Mouse (Mus musculus): ENCODE measurements around the gene Mdc1. TPM values are rescaled to one million over a fixed set of nuclear protein-coding genes. Genes with fewer than 3 reads are reported as not detected.

The Mdc1 gene
- polyA plus RNA-seq, 1 experiment: 3.2 TPM

DNA sequence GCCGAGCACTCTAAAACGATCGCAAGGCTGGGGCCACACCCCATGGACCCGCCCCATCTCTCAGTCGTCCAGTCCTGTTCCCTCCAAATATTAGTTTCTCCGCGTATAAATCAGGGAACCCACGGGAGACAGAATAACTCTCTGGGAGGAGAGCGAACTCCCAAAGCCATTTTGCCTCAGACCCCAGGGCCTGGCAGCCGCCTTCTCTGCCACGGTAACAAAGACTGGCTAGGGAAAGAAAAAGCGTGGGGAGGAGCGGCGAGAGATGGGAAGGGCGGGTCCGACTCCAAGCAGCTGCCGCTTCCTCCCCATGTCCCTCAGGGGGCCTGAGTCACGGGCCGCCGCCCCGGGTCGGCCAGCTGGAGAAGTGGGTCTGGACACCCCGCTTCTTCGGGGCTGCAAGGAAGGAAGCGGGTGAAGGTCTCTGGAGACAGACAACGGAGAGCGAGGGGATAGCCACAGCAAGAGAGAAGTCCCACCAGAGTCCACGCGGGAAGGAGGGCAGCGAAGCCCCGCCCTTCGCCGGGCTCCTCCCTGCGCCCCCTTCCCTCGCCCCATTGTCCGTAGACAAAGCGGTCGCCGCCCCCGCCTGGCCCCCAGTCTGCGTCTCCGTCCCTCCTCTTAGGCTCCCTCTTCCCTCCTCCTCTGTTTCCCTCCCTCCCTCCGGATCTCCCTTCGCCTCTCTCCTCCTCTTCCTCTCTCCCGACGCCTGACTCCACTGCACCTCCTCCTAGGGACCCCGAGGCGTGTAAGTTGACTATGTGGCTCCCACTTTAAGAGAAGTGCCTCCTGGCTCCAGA, 24.4 kb downstream of the Mdc1 start, which contains the start of gene Ppp1r18:
Ppp1r18 (plus strand) TSS at position 113 of the 800 bp plus-strand sequence.
- Histone ChIP-seq H3K36me3 (ENCODE audit: control insufficient read depth, insufficient read depth, low read length) (no peaks in the 10 kb centered on the region), H3K4me3 (ENCODE audit: low read depth, low read length) (peak within 1 kb of the TSS; percentile 74), H3K27me3 (ENCODE audit: control insufficient read depth, insufficient read depth, low read length) (no peaks in the 10 kb centered on the region), H3K27ac (ENCODE audit: insufficient read depth, low read depth, low read length) (peak within 1 kb of the TSS; percentile 90), H3K4me1 (ENCODE audit: control insufficient read depth, insufficient read depth, insufficient read length, low read length) (peaks cover 18% of the 10 kb centered on the region)
- 1% methylated on average over 48 of the region's 48 CpGs for WGBS
- no peak for TF ChIP-seq CTCF (IDR thresholded peaks at IDR 0.05; ENCODE audit: extremely low read depth, insufficient read length, insufficient replicate concordance, low read depth, low read length)
- TF ChIP-seq POLR2A (IDR thresholded peaks at IDR 0.05; ENCODE audit: low read depth, low read length): peak; percentile 49; the same call in 1 of the 2 replicates

DNA sequence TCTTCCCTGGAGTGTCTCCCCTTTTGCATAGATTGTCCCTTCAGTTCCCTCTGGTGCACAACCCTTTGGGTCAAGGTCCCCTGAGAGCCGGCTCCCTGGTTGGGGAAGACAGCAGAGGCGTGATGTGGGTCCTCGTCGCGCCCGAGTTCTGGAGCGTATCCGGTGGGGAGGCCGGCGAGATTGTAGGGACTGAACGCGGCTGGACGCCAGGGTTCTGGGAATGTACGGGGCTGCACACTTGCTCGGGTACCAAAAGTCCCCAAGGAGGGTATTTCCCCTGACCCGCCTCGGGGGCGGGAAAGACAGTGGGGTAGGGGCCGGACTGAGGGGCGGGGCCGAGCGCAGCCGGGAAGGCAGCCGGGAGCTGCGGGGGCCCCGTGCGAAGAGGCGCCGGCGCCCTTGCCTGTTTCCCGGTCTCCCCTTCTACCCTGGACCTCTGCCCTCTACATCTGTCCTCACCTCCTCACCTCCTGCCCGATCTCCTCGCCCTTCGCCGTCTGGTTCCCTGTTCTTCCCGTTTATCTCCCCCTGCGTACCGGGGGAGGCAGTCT, 25.0 kb downstream of the Mdc1 start:
- Histone ChIP-seq H3K27me3 (ENCODE audit: control insufficient read depth, insufficient read depth, low read length) (no peaks in the 10 kb centered on the region), H3K27ac (ENCODE audit: insufficient read depth, low read depth, low read length) (peak overlapping the region; percentile 90), H3K4me1 (ENCODE audit: control insufficient read depth, insufficient read depth, insufficient read length, low read length) (peaks cover 16% of the 10 kb centered on the region), H3K36me3 (ENCODE audit: control insufficient read depth, insufficient read depth, low read length) (no peaks in the 10 kb centered on the region), H3K4me3 (ENCODE audit: low read depth, low read length) (peak overlapping the region; percentile 74)
- TF ChIP-seq CTCF (IDR thresholded peaks at IDR 0.05; ENCODE audit: extremely low read depth, insufficient read length, insufficient replicate concordance, low read depth, low read length): no peak
- TF ChIP-seq POLR2A (IDR thresholded peaks at IDR 0.05; ENCODE audit: low read depth, low read length): no peak
- 2% methylated on average over 36 of the region's 38 CpGs for WGBS

GRCm38 (mm10) chr17:35866911-35867890, 25.9 kb downstream of the Mdc1 start:
- WGBS: 12% methylated on average over 26 of the region's 26 CpGs
- Histone ChIP-seq H3K27me3 (ENCODE audit: control insufficient read depth, insufficient read depth, low read length) (no peaks in the 10 kb centered on the region), H3K4me1 (ENCODE audit: control insufficient read depth, insufficient read depth, insufficient read length, low read length) (peaks cover 16% of the 10 kb centered on the region), H3K36me3 (ENCODE audit: control insufficient read depth, insufficient read depth, low read length) (no peaks in the 10 kb centered on the region), H3K27ac (ENCODE audit: insufficient read depth, low read depth, low read length) (peak overlapping the region; percentile 90), H3K4me3 (ENCODE audit: low read depth, low read length) (peak overlapping the region; percentile 74)
- TF ChIP-seq POLR2A (IDR thresholded peaks at IDR 0.05; ENCODE audit: low read depth, low read length) (no peak; the same call in 1 of the 2 replicates), CTCF (IDR thresholded peaks at IDR 0.05; ENCODE audit: extremely low read depth, insufficient read length, insufficient replicate concordance, low read depth, low read length) (peak; percentile 45; the same call in 1 of the 2 replicates)

- Histone ChIP-seq H3K27me3 (ENCODE audit: control insufficient read depth, insufficient read depth, low read length) (no peaks in the 10 kb centered on the region), H3K4me3 (ENCODE audit: low read depth, low read length) (peak overlapping the region; percentile 74), H3K4me1 (ENCODE audit: control insufficient read depth, insufficient read depth, insufficient read length, low read length) (peaks cover 16% of the 10 kb centered on the region), H3K27ac (ENCODE audit: insufficient read depth, low read depth, low read length) (peak overlapping the region; percentile 90), H3K36me3 (ENCODE audit: control insufficient read depth, insufficient read depth, low read length) (no peaks in the 10 kb centered on the region)
- TF ChIP-seq CTCF (IDR thresholded peaks at IDR 0.05; ENCODE audit: extremely low read depth, insufficient read length, insufficient replicate concordance, low read depth, low read length) (no peak), POLR2A (IDR thresholded peaks at IDR 0.05; ENCODE audit: low read depth, low read length) (peak; percentile 19; the same call in 1 of the 2 replicates)
- 55% methylated on average over 17 of the region's 17 CpGs for WGBS
These were observed 27.0 kb downstream of the Mdc1 start for GRCm38 (mm10) chr17:35868165-35868820.

- Histone ChIP-seq H3K27ac (ENCODE audit: insufficient read depth, low read depth, low read length) (peak overlapping the region; percentile 80), H3K4me3 (ENCODE audit: low read depth, low read length) (peak overlapping the region; percentile 74), H3K4me1 (ENCODE audit: control insufficient read depth, insufficient read depth, insufficient read length, low read length) (peaks cover 16% of the 10 kb centered on the region), H3K27me3 (ENCODE audit: control insufficient read depth, insufficient read depth, low read length) (no peaks in the 10 kb centered on the region), H3K36me3 (ENCODE audit: control insufficient read depth, insufficient read depth, low read length) (no peaks in the 10 kb centered on the region)
- WGBS: 20% methylated on average over 7 of the region's 7 CpGs
- TF ChIP-seq POLR2A (IDR thresholded peaks at IDR 0.05; ENCODE audit: low read depth, low read length): no peak
- no peak for TF ChIP-seq CTCF (IDR thresholded peaks at IDR 0.05; ENCODE audit: extremely low read depth, insufficient read length, insufficient replicate concordance, low read depth, low read length)
These were observed 27.6 kb downstream of the Mdc1 start for GRCm38 (mm10) chr17:35868961-35869345.

DNA sequence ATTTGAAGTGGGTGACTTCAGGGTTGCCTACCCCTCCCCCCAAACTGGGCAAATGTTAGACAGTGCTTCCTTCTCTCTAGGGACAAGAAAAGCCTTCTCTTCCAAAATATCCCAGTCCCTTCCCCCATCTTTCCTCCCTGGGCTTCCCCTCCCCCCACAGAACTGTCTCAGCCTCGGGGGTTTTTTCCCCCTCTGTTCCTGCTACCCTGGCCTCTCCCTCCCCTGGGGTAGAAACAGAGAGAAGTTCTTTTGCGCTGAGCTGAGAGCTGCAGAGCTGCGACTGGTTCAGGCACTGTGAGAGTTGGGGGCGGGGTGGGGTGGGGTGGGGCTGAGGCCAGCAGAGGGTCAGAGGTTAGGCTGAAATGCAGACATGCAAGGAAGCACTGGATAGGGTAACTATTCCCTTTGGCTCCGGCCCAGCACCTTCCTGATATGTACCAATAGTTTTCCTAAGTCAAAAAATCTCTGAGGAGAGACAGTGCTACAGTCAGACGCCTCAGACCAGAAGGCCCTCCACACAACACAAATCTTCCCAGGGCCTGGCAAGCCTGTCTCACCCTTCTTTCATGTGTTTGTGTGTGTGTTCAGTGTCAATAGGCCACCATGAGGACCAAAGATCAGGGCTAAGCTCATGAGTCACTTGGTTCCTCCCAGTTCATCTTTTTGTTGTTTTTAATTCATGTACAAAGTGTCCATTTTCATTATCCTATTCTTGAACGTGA, 28.2 kb downstream of the Mdc1 start:
- Histone ChIP-seq H3K36me3 (ENCODE audit: control insufficient read depth, insufficient read depth, low read length) (no peaks in the 10 kb centered on the region), H3K27me3 (ENCODE audit: control insufficient read depth, insufficient read depth, low read length) (no peaks in the 10 kb centered on the region), H3K4me1 (ENCODE audit: control insufficient read depth, insufficient read depth, insufficient read length, low read length) (peaks cover 16% of the 10 kb centered on the region), H3K4me3 (ENCODE audit: low read depth, low read length) (peak overlapping the region; percentile 74), H3K27ac (ENCODE audit: insufficient read depth, low read depth, low read length) (peak overlapping the region; percentile 94)
- no peak; the same call in 1 of the 2 replicates for TF ChIP-seq POLR2A (IDR thresholded peaks at IDR 0.05; ENCODE audit: low read depth, low read length)
- no peak for TF ChIP-seq CTCF (IDR thresholded peaks at IDR 0.05; ENCODE audit: extremely low read depth, insufficient read length, insufficient replicate concordance, low read depth, low read length)
- WGBS: 7% methylated on average over 7 of the region's 7 CpGs
